Mouse (Mus musculus) myocyte (in vitro differentiated cells): ENCODE measurements around the gene Fbrs. TPM values are rescaled to one million over a fixed set of nuclear protein-coding genes. Genes with fewer than 3 reads are reported as not detected.

Source experiments
- H3K27me3 ChIP-seq: one replicate; pipeline ENCODE4 v1.6.1; 2011; ENCODE audit not compliant: control insufficient read depth, insufficient read depth, insufficient read length
- H3K36me3 ChIP-seq: one replicate; pipeline ENCODE4 v1.6.1; 2011; ENCODE audit not compliant: control insufficient read depth, insufficient read depth
- H3K4me2 ChIP-seq: one replicate; pipeline ENCODE4 v1.6.1; 2011; ENCODE audit warnings: low read depth, control low read depth
- H3K4me3 ChIP-seq: one replicate; pipeline ENCODE4 v1.5.1; 2011; ENCODE audit warnings: mild to moderate bottlenecking, control low read depth, moderate library complexity
- H3K79me2 ChIP-seq: one replicate; pipeline ENCODE4 v1.6.1; 2011; ENCODE audit not compliant: control insufficient read depth, insufficient read depth
- H3ac ChIP-seq: one replicate; pipeline ENCODE4 v1.6.1; 2011; ENCODE audit not compliant: control insufficient read depth, insufficient read length
- CEBPB ChIP-seq: IDR thresholded peaks from 2 replicates; pipeline ENCODE4 v1.6.1; 2011; ENCODE audit warnings: mild to moderate bottlenecking, moderate library complexity; ENCODE audit not compliant: poor library complexity, insufficient read depth, severe bottlenecking
- E2F4 ChIP-seq: IDR thresholded peaks from one replicate; pipeline ENCODE4 v1.6.1; 2011; ENCODE audit warnings: mild to moderate bottlenecking, control low read depth, moderate library complexity; ENCODE audit not compliant: insufficient read depth
- MAX ChIP-seq: IDR thresholded peaks from one replicate; pipeline ENCODE4 v1.6.1; 2011; ENCODE audit warnings: low read depth, mild to moderate bottlenecking, control low read depth
- MYOD1 ChIP-seq, 3 experiments: IDR thresholded peaks; one replicate each; pipeline ENCODE4 v1.6.1; 2011; ENCODE audit warnings: control low read depth in 2 of 3, low read depth in 2 of 3, mild to moderate bottlenecking in 2 of 3, moderate library complexity in 1 of 3; ENCODE audit not compliant: insufficient read length in 2 of 3, control insufficient read depth in 1 of 3
- MYOG ChIP-seq, 3 experiments: IDR thresholded peaks; one replicate each; pipeline ENCODE4 v1.6.1; 2011; ENCODE audit warnings: control low read depth in 2 of 3, low read depth in 2 of 3, mild to moderate bottlenecking in 2 of 3; ENCODE audit not compliant: insufficient read length in 2 of 3, control insufficient read depth in 1 of 3, insufficient read depth in 1 of 3
- POLR2A ChIP-seq: IDR thresholded peaks from one replicate; pipeline ENCODE4 v1.6.1; 2011; ENCODE audit warnings: low read depth, mild to moderate bottlenecking, control low read depth, moderate library complexity; ENCODE audit not compliant: insufficient read length
- POLR2AphosphoS2 ChIP-seq: IDR thresholded peaks from one replicate; pipeline ENCODE4 v1.6.1; 2011; ENCODE audit warnings: low read depth, control low read depth; ENCODE audit not compliant: insufficient read length
- REST ChIP-seq: IDR thresholded peaks from one replicate; pipeline ENCODE4 v1.6.1; 2011; ENCODE audit warnings: mild to moderate bottlenecking, control low read depth, moderate library complexity; ENCODE audit not compliant: insufficient read depth, insufficient read length
- SRF ChIP-seq: IDR thresholded peaks from one replicate; pipeline ENCODE4 v1.6.1; 2011; ENCODE audit warnings: low read depth; ENCODE audit not compliant: control insufficient read depth, insufficient read length
- TCF12 ChIP-seq: IDR thresholded peaks from one replicate; pipeline ENCODE4 v1.6.1; 2011; ENCODE audit warnings: mild to moderate bottlenecking, control low read depth; ENCODE audit not compliant: poor library complexity, insufficient read depth, severe bottlenecking
- TCF3 ChIP-seq: IDR thresholded peaks from one replicate; pipeline ENCODE4 v1.6.1; 2011; ENCODE audit warnings: low read depth, control low read depth; ENCODE audit not compliant: insufficient read length
- USF1 ChIP-seq: IDR thresholded peaks from one replicate; pipeline ENCODE4 v1.6.1; 2011; ENCODE audit warnings: low read depth, mild to moderate bottlenecking, control low read depth, moderate library complexity
- polyA plus RNA-seq: library from polyadenylated mRNA; unstranded; fragments of >200 nt; fragmentation: generic; extraction: Trizol; gene quantifications from one replicate; pipeline ENCODE4 v1.2.1, GENCODE M21; 2012; ENCODE audit warnings: missing spikeins

The Fbrs gene
- polyA plus RNA-seq, 1 experiment, result 21.2 TPM

GRCm38 (mm10) chr7:127470743-127471645, 8.0 kb upstream of the Fbrs start:
- peak overlapping the region; percentile 77 for H3K4me2 ChIP-seq
- peaks cover 46% of the 10 kb centered on the region for H3K79me2 ChIP-seq
- 0 out of 2 replicates have a peak, but pooled peaks have one; percentile 35 for TF ChIP-seq CEBPB
- TF ChIP-seq POLR2AphosphoS2, result peak; percentile 38
- TF ChIP-seq E2F4, result no peak
- no peak for TF ChIP-seq MYOD1 (IDR thresholded peaks at IDR 0.05; ENCODE audit: control insufficient read depth in 1 of 3, insufficient read length in 2 of 3, low read depth in 2 of 3)
- no peak for TF ChIP-seq MYOG (IDR thresholded peaks at IDR 0.05; ENCODE audit: control insufficient read depth in 1 of 3, insufficient read depth in 1 of 3, insufficient read length in 2 of 3, low read depth in 2 of 3)
- TF ChIP-seq POLR2A, result peak; percentile 30
- TF ChIP-seq REST, result no peak
- TF ChIP-seq TCF12, result no peak
- no peak for TF ChIP-seq TCF3
- no peak for TF ChIP-seq MAX
- no peak for TF ChIP-seq SRF
- no peak for TF ChIP-seq USF1
- H3K4me3 ChIP-seq, result peak overlapping the region; percentile 98
- peaks cover 24% of the 10 kb centered on the region for H3K36me3 ChIP-seq
- peak overlapping the region; percentile 64 for H3ac ChIP-seq
- no peaks in the 10 kb centered on the region for H3K27me3 ChIP-seq

GRCm38 (mm10) chr7:127471646-127472010, 7.4 kb upstream of the Fbrs start:
- Histone ChIP-seq H3K27me3 (no peaks in the 10 kb centered on the region), H3K4me3 (peak overlapping the region; percentile 98), H3K79me2 (peaks cover 46% of the 10 kb centered on the region), H3ac (peak overlapping the region; percentile 64), H3K36me3 (peaks cover 30% of the 10 kb centered on the region), H3K4me2 (peak overlapping the region; percentile 98)
- TF ChIP-seq MYOG (IDR thresholded peaks at IDR 0.05; ENCODE audit: control insufficient read depth in 1 of 3, insufficient read depth in 1 of 3, insufficient read length in 2 of 3, low read depth in 2 of 3), result peak in 1 of 3 experiments; percentile 20
- no peak for TF ChIP-seq REST
- peak in 1 of 3 experiments; percentile 21 for TF ChIP-seq MYOD1 (IDR thresholded peaks at IDR 0.05; ENCODE audit: control insufficient read depth in 1 of 3, insufficient read length in 2 of 3, low read depth in 2 of 3)
- TF ChIP-seq POLR2AphosphoS2, result peak; percentile 17
- no peak for TF ChIP-seq USF1

GRCm38 (mm10) chr7:127472060-127472459, 6.9 kb upstream of the Fbrs start:
- H3K79me2 ChIP-seq, result peaks cover 44% of the 10 kb centered on the region
- no peaks in the 10 kb centered on the region for H3K27me3 ChIP-seq
- peak overlapping the region; percentile 98 for H3K4me3 ChIP-seq
- TF ChIP-seq MYOD1 (IDR thresholded peaks at IDR 0.05; ENCODE audit: control insufficient read depth in 1 of 3, insufficient read length in 2 of 3, low read depth in 2 of 3), result no peak
- TF ChIP-seq USF1, result no peak
- no peak for TF ChIP-seq REST
- TF ChIP-seq POLR2AphosphoS2, result no peak
- TF ChIP-seq TCF12, result no peak
- TF ChIP-seq MYOG (IDR thresholded peaks at IDR 0.05; ENCODE audit: control insufficient read depth in 1 of 3, insufficient read depth in 1 of 3, insufficient read length in 2 of 3, low read depth in 2 of 3), result no peak
- TF ChIP-seq POLR2A, result no peak
- no peak for TF ChIP-seq E2F4
- H3K4me2 ChIP-seq, result peak overlapping the region; percentile 98
- H3ac ChIP-seq, result peak overlapping the region; percentile 64
- H3K36me3 ChIP-seq, result peaks cover 35% of the 10 kb centered on the region

- H3K36me3 ChIP-seq, result peaks cover 29% of the 10 kb centered on the region
- no peak for TF ChIP-seq MYOG (IDR thresholded peaks at IDR 0.05; ENCODE audit: control insufficient read depth in 1 of 3, insufficient read depth in 1 of 3, insufficient read length in 2 of 3, low read depth in 2 of 3)
- TF ChIP-seq TCF3, result no peak
- TF ChIP-seq MAX, result no peak
- no peak for TF ChIP-seq SRF
- no peak for TF ChIP-seq TCF12
- no peak for TF ChIP-seq POLR2AphosphoS2
- no peak for TF ChIP-seq E2F4
- no peak for TF ChIP-seq MYOD1 (IDR thresholded peaks at IDR 0.05; ENCODE audit: control insufficient read depth in 1 of 3, insufficient read length in 2 of 3, low read depth in 2 of 3)
- no peak for TF ChIP-seq REST
- TF ChIP-seq POLR2A, result no peak
- TF ChIP-seq USF1, result no peak
- no peak overlapping the region for H3ac ChIP-seq
- no peak overlapping the region for H3K4me2 ChIP-seq
- H3K27me3 ChIP-seq, result no peaks in the 10 kb centered on the region
- peaks cover 31% of the 10 kb centered on the region for H3K79me2 ChIP-seq
- no peak overlapping the region for H3K4me3 ChIP-seq
Observed at GRCm38 (mm10) chr7:127473705-127474104, 5.3 kb upstream of the Fbrs start.
